Mouse (Mus musculus) forebrain, embryonic 11.5 days (tissue): ENCODE results near the gene Ttn. TPM values are rescaled to one million over a fixed set of nuclear protein-coding genes. Genes with fewer than 3 reads are reported as not detected.
A peak's percentile ranks its signal among the peaks of the same experiment; 100 is the strongest.

Experiments
- ATAC-seq: fragments of 200-750 bp; cut with Nextera tagmentation; replicated peaks from 2 replicates; pipeline ENCODE4 v1.8.0; 2017; ENCODE audit warnings: moderate TSS enrichment; ENCODE audit not compliant: low FRiP score
- DNase-seq: peaks from one replicate; pipeline ENCODE4 v3.0.0-alpha.2; 2017; ENCODE audit warnings: low spot score
- H3K27ac ChIP-seq: fragments of 300-500 bp; sonication (generic); 2 replicates; pipeline ENCODE4 v1.5.1; 2014; ENCODE audit warnings: low read depth, low read length
- H3K27me3 ChIP-seq: fragments of 300-500 bp; sonication (generic); 2 replicates; pipeline ENCODE4 v1.6.1; 2014; ENCODE audit warnings: mild to moderate bottlenecking, low read length, mixed read lengths; ENCODE audit not compliant: control insufficient read depth, insufficient read depth
- H3K36me3 ChIP-seq: fragments of 300-500 bp; sonication (generic); 2 replicates; pipeline ENCODE4 v1.6.1; 2014; ENCODE audit warnings: mild to moderate bottlenecking, low read length, moderate library complexity, mixed read lengths; ENCODE audit not compliant: control insufficient read depth, insufficient read depth
- H3K4me1 ChIP-seq: fragments of 300-500 bp; sonication (generic); replicated peaks from 2 replicates; pipeline ENCODE4 v1.6.1; 2014; ENCODE audit warnings: low read length, mixed read lengths; ENCODE audit not compliant: control insufficient read depth, insufficient read depth
- H3K4me2 ChIP-seq: fragments of 300-500 bp; sonication (generic); 2 replicates; pipeline ENCODE4 v1.6.1; 2014; ENCODE audit warnings: low read depth, mild to moderate bottlenecking, low read length, moderate library complexity, mixed read lengths; ENCODE audit not compliant: severe bottlenecking
- H3K4me3 ChIP-seq: fragments of 300-500 bp; sonication (generic); 2 replicates; pipeline ENCODE4 v1.5.1; 2014; ENCODE audit warnings: low read depth, low read length
- H3K9ac ChIP-seq: fragments of 300-500 bp; sonication (generic); 2 replicates; pipeline ENCODE4 v1.6.1; 2014; ENCODE audit warnings: low read length
- H3K9me3 ChIP-seq: fragments of 300-500 bp; sonication (generic); 2 replicates; pipeline ENCODE4 v1.6.1; 2016; ENCODE audit warnings: low read length, mixed read lengths; ENCODE audit not compliant: control insufficient read depth
- WGBS: fragments of 180-500 bp; shearing (Covaris S2); extraction: QIAGEN DNeasy Blood & Tissue Kit; methylation state at CpG from one replicate; pipeline ENCODE4 v1.1.7; 2014; 5-methylcytosine and 5-hydroxymethylcytosine counted together
- polyA plus RNA-seq: library from polyadenylated mRNA; unstranded; fragments of >200 nt; fragmentation: Nextera tagmentation; extraction: Ambion mirVana; gene quantifications from 2 replicates; pipeline ENCODE4 v1.2.1, GENCODE M21; 2014

Ttn gene
- polyA plus RNA-seq, 1 experiment from 2014 or later: 0.04 TPM

DNA sequence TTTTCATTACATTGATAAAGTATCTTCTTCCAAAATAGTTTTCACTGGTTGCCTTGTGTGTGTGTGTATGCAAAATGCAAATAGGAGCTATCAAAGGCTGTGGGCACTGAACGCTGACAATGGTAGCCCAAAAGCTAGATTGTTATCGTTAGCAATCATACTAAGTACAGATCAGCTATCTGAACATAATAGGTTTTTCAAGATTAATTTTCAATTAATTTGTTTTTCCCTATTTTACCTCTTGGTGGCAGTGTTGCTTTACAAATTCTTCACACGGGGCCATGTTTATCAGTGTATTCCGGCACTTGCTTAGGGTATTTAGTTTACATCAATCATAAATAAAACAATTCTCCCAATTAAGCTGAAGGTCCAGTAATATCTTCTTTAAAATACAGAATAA lies 11.7 kb downstream of the Ttn start:
- no peak overlapping the region for H3K27ac ChIP-seq
- H3K27me3 ChIP-seq: no peaks in the 10 kb centered on the region
- H3K4me3 ChIP-seq: no peak overlapping the region
- no peaks in the 10 kb centered on the region for H3K9me3 ChIP-seq
- 0 out of 2 replicates have a peak, but pooled peaks have one; percentile 50 for ATAC-seq
- H3K4me1 ChIP-seq: no peaks in the 10 kb centered on the region
- 32% methylated on average over 4 of the region's 4 CpGs for WGBS
- H3K9ac ChIP-seq: no peak overlapping the region
- no peak overlapping the region for H3K4me2 ChIP-seq
- no peaks in the 10 kb centered on the region for H3K36me3 ChIP-seq
- no peak for DNase-seq

DNA sequence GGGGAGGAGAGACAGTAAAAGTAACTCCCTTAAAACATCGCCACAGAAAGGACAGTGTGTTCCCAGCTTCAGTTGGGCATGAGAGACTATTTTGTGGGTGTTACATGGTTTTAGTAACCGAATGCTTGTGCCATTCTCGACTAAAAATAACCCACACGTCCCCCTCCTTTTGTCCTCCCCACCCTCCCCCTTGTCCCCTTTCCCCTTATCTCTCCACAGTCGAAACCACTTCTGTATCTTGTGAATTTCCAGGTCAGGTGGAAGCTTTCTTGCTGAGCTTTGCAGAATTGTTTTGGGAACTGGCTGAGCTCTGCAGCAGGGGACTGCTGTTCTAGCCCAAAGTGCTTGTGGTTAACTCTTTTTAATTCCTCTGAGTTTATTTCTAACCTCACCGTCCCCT lies 12.1 kb downstream of the Ttn start:
- no peak overlapping the region for H3K9ac ChIP-seq
- 69% methylated on average over 6 of the region's 6 CpGs for WGBS

DNA sequence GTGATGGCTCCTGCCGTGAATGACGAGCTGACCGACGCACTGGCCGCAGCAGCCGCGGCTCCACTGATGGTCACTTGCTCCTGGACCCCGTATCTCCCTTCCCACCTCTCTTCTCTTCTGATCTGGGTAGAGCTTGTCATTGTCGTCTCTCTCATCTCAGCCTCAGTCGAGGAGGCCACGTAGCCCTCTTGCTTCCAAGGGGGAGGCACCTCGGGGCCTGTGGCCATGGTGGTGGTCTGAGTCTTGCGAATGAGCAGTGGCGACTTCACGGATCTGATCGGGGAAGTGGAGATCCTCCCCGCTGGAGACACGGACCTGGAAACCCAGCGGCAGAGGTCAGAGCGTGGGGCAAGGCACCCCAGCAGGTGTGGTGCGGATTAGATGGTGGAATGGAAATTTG lies 12.7 kb downstream of the Ttn start:
- WGBS: 81% methylated on average over 21 of the region's 21 CpGs
- ATAC-seq: no peak
- no peaks in the 10 kb centered on the region for H3K9me3 ChIP-seq

More for the DNA sequence above, 12.1 kb downstream of the Ttn start:
- Histone ChIP-seq H3K4me1 (no peaks in the 10 kb centered on the region), H3K4me2 (no peak overlapping the region), H3K4me3 (no peak overlapping the region), H3K9me3 (no peaks in the 10 kb centered on the region), H3K27ac (no peak overlapping the region), H3K27me3 (no peaks in the 10 kb centered on the region), H3K36me3 (no peaks in the 10 kb centered on the region)
- ATAC-seq (no peak), DNase-seq (no peak)

DNA sequence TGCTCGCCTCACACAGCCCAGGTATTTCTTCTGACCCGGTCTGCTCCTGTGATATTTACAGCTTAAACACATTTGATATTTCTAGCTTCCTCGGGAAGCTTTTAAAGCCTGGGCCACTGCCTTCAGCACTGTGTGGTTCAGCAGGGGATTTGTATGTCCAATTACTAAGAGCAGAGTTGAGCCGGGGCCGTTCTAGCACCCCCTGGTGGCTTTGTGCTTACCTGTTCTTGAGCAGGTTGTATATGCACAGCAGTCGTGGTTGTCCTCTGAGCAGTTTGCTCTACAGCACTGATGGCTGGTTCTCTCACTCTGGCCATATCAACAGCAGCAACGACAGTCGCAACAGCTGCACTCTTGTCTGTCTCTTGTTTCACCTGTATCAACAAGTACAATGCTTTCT lies 13.4 kb downstream of the Ttn start:
- no peaks in the 10 kb centered on the region for H3K4me1 ChIP-seq
- no peaks in the 10 kb centered on the region for H3K9me3 ChIP-seq
- no peak overlapping the region for H3K27ac ChIP-seq
- peak; percentile 89 for DNase-seq
- 31% methylated on average over 8 of the region's 8 CpGs for WGBS
- H3K9ac ChIP-seq: no peak overlapping the region
- no peak overlapping the region for H3K4me3 ChIP-seq
- ATAC-seq: peak; percentile 87
- H3K36me3 ChIP-seq: no peaks in the 10 kb centered on the region
- no peak overlapping the region for H3K4me2 ChIP-seq
- no peaks in the 10 kb centered on the region for H3K27me3 ChIP-seq

More for the DNA sequence above, 12.7 kb downstream of the Ttn start:
- no peak overlapping the region for H3K4me2 ChIP-seq
- no peak for DNase-seq
- no peak overlapping the region for H3K4me3 ChIP-seq
- H3K27ac ChIP-seq: no peak overlapping the region
- no peaks in the 10 kb centered on the region for H3K4me1 ChIP-seq
- no peak overlapping the region for H3K9ac ChIP-seq
- no peaks in the 10 kb centered on the region for H3K27me3 ChIP-seq
- H3K36me3 ChIP-seq: no peaks in the 10 kb centered on the region

DNA sequence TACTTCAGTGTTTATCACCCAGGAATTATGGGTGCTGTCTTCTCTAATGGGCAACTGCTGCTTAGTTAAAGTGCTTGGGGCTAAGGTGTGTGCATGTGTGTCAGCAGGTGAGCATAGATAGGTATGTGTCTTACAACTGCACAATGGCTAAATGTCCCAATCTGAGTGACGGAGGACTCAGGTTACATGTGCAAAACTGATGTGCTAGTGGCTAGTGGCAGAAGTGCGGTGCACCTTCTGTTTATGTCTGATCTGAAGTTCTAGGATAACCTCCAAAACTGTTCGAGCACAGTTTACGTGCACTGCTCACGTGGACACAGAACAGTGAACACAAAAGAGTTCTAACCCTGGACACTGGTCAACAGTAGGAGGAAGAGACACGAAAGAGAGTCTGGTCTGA lies 15.8 kb downstream of the Ttn start:
- H3K27ac ChIP-seq: no peak overlapping the region
- H3K4me2 ChIP-seq: no peak overlapping the region
- H3K36me3 ChIP-seq: no peaks in the 10 kb centered on the region
- no peaks in the 10 kb centered on the region for H3K4me1 ChIP-seq
- no peaks in the 10 kb centered on the region for H3K9me3 ChIP-seq
- DNase-seq (no peak), ATAC-seq (no peak)
- no peaks in the 10 kb centered on the region for H3K27me3 ChIP-seq
- WGBS: 88% methylated on average over 6 of the region's 6 CpGs
- H3K4me3 ChIP-seq: no peak overlapping the region
- no peak overlapping the region for H3K9ac ChIP-seq

DNA sequence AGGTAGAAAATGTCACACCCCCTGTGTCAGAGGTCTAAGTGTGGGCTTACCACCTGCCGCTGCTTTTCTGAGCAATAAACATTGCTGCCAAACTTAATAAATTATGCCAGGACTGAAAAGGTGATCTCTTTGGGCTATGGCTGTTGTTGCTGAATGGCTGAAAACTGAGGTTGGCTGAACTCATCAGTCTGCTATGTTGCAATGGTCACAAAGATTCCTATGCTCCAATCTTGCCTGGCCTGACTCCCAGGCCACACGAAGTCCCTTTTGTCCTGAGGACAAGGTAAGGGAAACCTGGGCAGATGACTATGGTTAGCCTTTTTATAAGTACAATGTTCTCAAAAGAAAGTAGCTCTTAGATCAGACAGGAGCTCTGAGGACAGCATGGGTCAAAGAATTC lies 16.3 kb downstream of the Ttn start:
- ATAC-seq (no peak), DNase-seq (no peak)
- Histone ChIP-seq H3K36me3 (no peaks in the 10 kb centered on the region), H3K9ac (no peak overlapping the region), H3K4me2 (no peak overlapping the region), H3K4me3 (no peak overlapping the region), H3K27me3 (no peaks in the 10 kb centered on the region), H3K4me1 (no peaks in the 10 kb centered on the region), H3K9me3 (no peaks in the 10 kb centered on the region), H3K27ac (no peak overlapping the region)
- whole genome bisulfite sequencing: 83% methylated on average over 2 of the region's 2 CpGs

DNA sequence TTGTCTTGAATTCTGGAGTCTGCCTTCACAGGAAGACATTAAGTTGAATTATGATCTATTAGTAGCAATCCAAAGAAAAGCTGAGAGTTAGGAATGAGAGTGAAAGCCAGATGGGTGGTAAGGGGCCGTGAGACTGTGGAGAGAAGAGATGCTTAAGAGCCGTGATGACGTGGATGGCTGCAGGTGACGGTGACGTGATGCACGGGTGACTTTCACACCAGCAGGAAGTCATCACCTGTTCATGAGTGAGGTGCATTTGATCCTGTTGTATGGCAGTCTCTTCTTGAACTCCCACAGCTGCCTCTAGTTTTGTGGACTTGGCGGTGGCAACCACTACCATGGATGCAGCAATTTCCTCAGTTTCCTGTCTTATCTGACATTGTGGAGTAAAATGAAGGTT lies 16.8 kb downstream of the Ttn start:
- no peak overlapping the region for H3K4me3 ChIP-seq
- DNase-seq: no peak

DNA sequence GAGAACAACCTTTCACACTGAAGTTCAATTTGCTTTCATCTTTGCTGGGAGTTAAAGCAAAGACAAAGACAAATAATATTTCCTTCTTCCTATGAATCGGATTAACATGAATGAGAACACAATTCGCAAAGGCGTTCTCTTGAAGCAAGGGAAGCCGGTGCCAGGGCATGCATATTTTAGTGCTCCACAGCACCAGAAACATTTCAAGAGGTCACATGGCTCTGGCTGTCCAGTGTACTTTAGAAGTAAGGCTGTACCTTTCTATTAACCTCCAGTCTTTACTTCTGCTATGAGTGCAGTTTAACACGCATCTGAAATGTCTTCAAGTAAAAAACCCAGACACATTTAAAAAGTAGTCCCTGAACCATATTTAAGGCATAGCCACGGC lies 20.3 kb downstream of the Ttn start:
- no peaks in the 10 kb centered on the region for H3K9me3 ChIP-seq
- ATAC-seq (no peak), DNase-seq (no peak)
- no peak overlapping the region for H3K4me3 ChIP-seq
- no peaks in the 10 kb centered on the region for H3K4me1 ChIP-seq
- H3K27me3 ChIP-seq: no peaks in the 10 kb centered on the region
- WGBS: 85% methylated on average over 6 of the region's 6 CpGs
- H3K9ac ChIP-seq: no peak overlapping the region
- H3K36me3 ChIP-seq: no peaks in the 10 kb centered on the region
- no peak overlapping the region for H3K27ac ChIP-seq
- H3K4me2 ChIP-seq: no peak overlapping the region

More for the DNA sequence above, 16.8 kb downstream of the Ttn start:
- Histone ChIP-seq H3K36me3 (no peaks in the 10 kb centered on the region), H3K27me3 (no peaks in the 10 kb centered on the region), H3K4me1 (no peaks in the 10 kb centered on the region), H3K9ac (no peak overlapping the region), H3K4me2 (no peak overlapping the region), H3K9me3 (no peaks in the 10 kb centered on the region), H3K27ac (no peak overlapping the region)
- no peak for ATAC-seq
- 94% methylated on average over 7 of the region's 7 CpGs for WGBS

DNA sequence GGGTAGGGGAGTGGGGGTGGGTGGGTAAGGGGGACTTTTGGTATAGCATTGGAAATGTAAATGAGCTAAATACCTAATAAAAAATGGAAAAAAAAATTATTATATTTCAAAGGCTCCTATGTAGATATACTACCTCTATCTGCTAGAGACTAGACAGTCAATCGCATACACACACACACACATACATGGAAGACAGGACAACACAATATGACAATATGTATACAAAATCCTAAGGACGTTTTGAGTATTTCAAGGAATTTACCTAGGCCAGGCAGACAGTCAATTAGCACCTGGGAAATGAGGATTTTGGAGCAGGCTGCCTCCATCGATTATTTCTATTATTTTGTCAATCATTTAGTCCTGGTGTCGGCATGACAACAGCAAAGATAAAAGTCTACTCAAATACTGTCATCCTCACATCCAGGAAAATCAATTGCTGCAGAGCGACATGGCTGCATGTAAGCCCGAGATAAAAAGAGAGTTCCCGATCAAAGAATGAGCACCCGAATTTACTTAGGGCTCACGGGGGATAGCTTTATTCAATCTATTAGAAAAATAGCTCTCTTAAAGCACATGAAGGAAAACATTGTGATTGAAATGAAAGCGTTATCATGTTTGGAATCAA lies 20.8 kb downstream of the Ttn start:
- 86% methylated on average over 10 of the region's 10 CpGs for WGBS

More for the DNA sequence above, 20.8 kb downstream of the Ttn start:
- no peak for DNase-seq
- no peak for ATAC-seq
- H3K4me3 ChIP-seq: no peak overlapping the region
- no peaks in the 10 kb centered on the region for H3K9me3 ChIP-seq
- H3K27me3 ChIP-seq: no peaks in the 10 kb centered on the region
- no peak overlapping the region for H3K9ac ChIP-seq
- H3K4me1 ChIP-seq: no peaks in the 10 kb centered on the region
- no peak overlapping the region for H3K4me2 ChIP-seq
- no peak overlapping the region for H3K27ac ChIP-seq
- H3K36me3 ChIP-seq: no peaks in the 10 kb centered on the region
